Mouse (Mus musculus) cerebellum, adult 2 months (tissue): ENCODE data around the gene Igfbp7.

ENCODE experiments used
- CTCF ChIP-seq: fragments of 200-500 bp; IDR thresholded peaks from 2 replicates; pipeline ENCODE4 v1.5.1; 2011; ENCODE audit warnings: low read depth, mild to moderate bottlenecking, control low read depth, low read length, moderate library complexity, borderline replicate concordance; ENCODE audit not compliant: insufficient read depth
- POLR2A ChIP-seq: fragments of 200-500 bp; IDR thresholded peaks from 2 replicates; pipeline ENCODE4 v1.6.1; 2011; ENCODE audit warnings: low read length, control low read depth, borderline replicate concordance; ENCODE audit not compliant: insufficient read depth

- no peak for TF ChIP-seq CTCF
- TF ChIP-seq POLR2A = no peak
Observed at GRCm38 (mm10) chr5:77433561-77433960, 25.7 kb upstream of the Igfbp7 start.
